Mouse (Mus musculus) embryo, embryonic 11 days (tissue): ENCODE results near the gene Pdzrn3.

Experiments used
- DNase-seq: peaks from one replicate; pipeline ENCODE4 v3.0.0-alpha.2; 2015

The Pdzrn3 gene

GRCm38 (mm10) chr6:101191576-101191975 lies 186.1 kb downstream of the Pdzrn3 start:
- DNase-seq, result no peak

GRCm38 (mm10) chr6:101187322-101187721 lies 190.4 kb downstream of the Pdzrn3 start:
- DNase-seq, result no peak

GRCm38 (mm10) chr6:101186887-101187286 lies 190.8 kb downstream of the Pdzrn3 start:
- no peak for DNase-seq

GRCm38 (mm10) chr6:101184103-101184785 lies 193.5 kb downstream of the Pdzrn3 start:
- DNase-seq, result no peak

- DNase-seq, result no peak
Observed at GRCm38 (mm10) chr6:101170699-101171098, 207.0 kb downstream of the Pdzrn3 start.

GRCm38 (mm10) chr6:101153511-101153921 lies 224.2 kb downstream of the Pdzrn3 start:
- DNase-seq, result no peak

- no peak for DNase-seq
Observed at GRCm38 (mm10) chr6:101135368-101135767, 242.3 kb downstream of the Pdzrn3 start.

- no peak for DNase-seq
Observed at GRCm38 (mm10) chr6:101125396-101125795, 252.3 kb downstream of the Pdzrn3 start.

- DNase-seq, result no peak
Observed at GRCm38 (mm10) chr6:101108951-101109350, 268.7 kb downstream of the Pdzrn3 start.

GRCm38 (mm10) chr6:101103506-101103905 lies 274.2 kb downstream of the Pdzrn3 start:
- DNase-seq, result no peak

- peak; percentile 25 for DNase-seq
Observed at GRCm38 (mm10) chr6:101101709-101102654, 275.7 kb downstream of the Pdzrn3 start.
